Mouse (Mus musculus): ENCODE data around the gene Gm9936. TPM values are rescaled to one million over a fixed set of nuclear protein-coding genes. Genes with fewer than 3 reads are reported as not detected.
A peak's percentile ranks its signal among the peaks of the same experiment; 100 is the strongest.
"Not testable (repeated sequence)": the region's sequence is repeated elsewhere in the genome, so short reads cannot be mapped to it uniquely, and the experiment has no call there.

Gene Gm9936
- total RNA-seq, 2 experiments from 2014 or later, result not detected

GRCm38 (mm10) chr5:114842155-114842554, 16.3 kb downstream of the Gm9936 start:
- ATAC-seq (replicated peaks; ENCODE audit: poor library complexity), result not testable (repeated sequence)

DNA sequence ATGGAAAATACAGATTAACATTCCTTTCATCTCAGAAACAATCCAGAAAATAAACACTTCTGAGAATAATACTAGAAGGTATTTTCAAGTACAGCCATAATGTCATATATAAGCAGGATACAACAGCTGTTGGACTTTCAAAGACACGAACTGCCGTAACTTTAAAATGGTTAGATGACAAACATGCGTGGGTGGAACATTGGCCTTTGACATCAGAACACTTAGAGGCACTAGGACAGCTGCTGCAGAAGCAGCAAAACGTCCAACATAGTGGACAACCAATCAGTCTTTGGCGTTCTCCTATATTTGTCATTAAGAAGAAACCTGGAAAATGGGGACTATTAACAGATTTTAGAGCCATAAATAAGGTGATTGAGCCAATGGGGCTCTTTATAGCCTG, 18.0 kb downstream of the Gm9936 start:
- not testable (repeated sequence) for ATAC-seq (replicated peaks; ENCODE audit: poor library complexity)

DNA sequence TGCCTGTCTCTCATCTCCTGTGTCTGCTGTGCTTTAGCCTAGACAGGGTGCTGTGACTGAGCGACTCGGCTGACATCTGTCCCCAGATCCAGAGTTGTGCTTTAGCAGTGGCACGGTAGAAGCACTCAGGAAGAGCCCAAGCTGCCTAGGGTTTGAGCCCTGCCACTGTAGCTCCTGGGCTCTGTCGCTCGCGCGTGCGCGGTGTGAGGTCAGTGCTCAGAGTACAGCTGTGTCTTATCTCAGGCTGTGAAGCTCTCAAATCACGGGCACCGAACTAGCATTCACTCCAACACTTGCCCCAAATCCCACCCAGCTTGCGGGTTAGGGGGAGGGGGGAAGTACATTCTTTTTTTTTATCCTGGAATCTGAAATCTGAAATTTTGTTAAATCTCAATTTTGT, 21.6 kb downstream of the Gm9936 start:
- ATAC-seq (replicated peaks; ENCODE audit: poor library complexity), result no peak

- no peak for ATAC-seq (replicated peaks; ENCODE audit: poor library complexity)
These were observed 28.7 kb downstream of the Gm9936 start for GRCm38 (mm10) chr5:114829740-114830139.

GRCm38 (mm10) chr5:114827427-114827826, 31.1 kb downstream of the Gm9936 start:
- ATAC-seq (replicated peaks; ENCODE audit: poor library complexity), result peak; percentile 27

GRCm38 (mm10) chr5:114825978-114826691, 32.3 kb downstream of the Gm9936 start:
- peak; percentile 89 for ATAC-seq (replicated peaks; ENCODE audit: poor library complexity)

DNA sequence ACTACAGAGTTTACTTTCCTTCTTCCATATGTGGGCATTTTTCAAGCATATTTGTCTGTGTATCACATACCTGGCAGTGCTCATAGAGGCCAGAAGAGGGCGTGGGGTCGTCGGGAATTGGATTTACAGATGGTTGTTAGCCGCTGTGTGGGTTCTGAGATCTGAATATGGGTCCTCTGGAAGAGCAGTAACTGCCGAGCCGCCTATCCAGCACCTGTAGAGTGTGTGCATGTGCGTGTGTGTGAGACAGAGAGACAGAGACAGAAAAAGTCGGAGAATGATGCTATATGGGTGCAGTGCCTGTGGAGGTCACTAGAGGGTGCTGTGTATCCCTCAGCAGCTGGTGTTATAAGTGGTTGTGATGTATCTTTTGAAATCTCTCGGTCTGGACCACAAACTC, 34.3 kb downstream of the Gm9936 start:
- peak; percentile 73 for ATAC-seq (replicated peaks; ENCODE audit: poor library complexity)

DNA sequence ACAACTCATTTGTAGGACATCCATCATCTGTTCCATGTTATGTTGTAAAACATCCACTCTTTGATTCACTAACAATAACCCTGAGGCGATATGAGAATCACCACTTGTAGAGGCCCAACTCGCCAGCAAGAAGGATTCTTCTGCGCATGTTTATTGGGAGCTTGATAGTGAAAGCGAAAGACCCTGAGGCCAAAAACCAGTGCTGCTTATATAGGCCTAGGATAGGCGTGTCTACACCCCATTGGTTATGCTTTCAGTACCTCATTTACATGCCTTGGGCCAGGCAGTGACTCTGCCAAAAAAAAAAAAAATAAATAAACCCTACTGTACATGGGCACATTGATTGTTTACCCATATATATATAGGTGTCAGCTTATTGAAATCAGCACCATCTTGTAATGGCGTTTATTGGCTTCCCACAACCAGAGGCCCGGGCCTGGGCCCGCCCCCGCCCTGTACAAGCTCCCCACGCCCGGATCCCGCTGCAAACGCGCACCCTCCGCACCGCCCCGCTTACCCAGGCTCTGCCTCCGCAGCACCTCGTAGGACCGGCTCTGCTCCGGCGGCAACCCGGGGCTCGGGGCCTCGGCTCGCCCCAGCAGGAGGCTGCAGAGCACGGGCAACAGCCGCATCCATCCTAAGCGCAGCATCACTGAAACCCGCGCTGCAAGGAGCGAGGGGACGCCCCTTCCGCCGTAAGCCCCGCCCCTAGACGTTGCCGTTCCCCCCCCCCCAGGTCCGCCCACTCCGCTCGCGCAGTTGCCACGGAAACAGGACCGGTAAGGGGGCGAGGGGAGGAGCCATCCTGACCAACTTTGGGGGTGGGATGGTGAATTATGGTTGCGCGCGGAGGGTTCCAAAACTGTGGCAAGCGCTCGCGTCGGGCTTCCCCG, 35.4 kb downstream of the Gm9936 start, which contains the start of gene 1500011B03Rik:
1500011B03Rik (minus strand) TSS at position 673 of the 893 bp plus-strand sequence.
- ATAC-seq (replicated peaks; ENCODE audit: poor library complexity), result peak; percentile 52

- no peak for ATAC-seq (replicated peaks; ENCODE audit: poor library complexity)
These were observed 40.4 kb downstream of the Gm9936 start for GRCm38 (mm10) chr5:114818124-114818523.

DNA sequence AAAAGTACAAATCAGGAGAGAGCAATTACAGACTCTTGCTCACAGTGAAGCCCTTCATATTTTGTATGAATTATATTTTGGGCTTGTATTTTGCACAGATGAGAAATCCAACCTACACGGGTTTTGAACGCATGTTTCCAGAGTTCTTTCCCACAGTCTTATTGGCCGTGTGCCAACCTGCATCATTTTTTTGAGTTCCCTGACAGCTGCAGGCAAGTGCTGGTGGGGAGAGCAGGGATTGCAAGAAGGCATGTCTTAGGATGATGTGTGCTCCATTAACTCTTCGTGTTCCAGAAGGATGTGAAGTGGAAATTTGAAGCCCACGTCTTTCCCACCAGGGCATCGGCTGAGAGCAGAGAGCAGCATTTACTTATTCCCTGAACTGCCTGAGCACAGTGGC, 41.9 kb downstream of the Gm9936 start:
- no peak for ATAC-seq (replicated peaks; ENCODE audit: poor library complexity)

DNA sequence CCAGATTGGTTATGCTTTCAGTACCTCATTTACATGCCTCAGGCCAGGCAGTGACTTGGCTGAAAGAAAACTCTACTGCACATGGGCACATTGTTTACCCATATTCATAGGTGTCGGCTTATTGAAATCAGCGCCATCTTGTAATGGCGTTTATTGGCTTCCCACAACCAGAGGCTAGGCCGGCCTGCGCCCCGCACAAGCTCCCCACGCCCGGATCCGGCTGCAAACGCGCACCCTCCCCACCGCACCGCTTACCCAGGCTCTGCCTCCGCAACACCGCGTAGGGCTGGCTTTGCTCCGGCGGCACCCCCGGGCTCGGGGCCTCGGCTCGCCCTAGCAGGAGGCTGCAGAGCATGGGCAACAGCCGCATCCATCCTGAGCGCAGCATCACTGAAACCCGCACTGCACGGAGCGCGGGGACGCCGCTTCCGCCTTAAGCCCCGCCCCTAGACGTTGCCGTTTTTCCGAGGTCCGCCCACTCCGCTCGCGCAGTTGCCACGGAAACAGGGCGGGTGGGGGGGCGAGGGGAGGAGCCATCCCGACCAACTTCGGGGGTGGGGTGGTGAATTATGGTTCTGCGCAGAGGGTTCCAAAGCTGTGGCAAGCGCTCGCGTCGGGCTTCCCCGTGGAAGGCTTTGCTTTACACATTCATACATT, 44.8 kb downstream of the Gm9936 start:
- peak; percentile 93 for ATAC-seq (replicated peaks; ENCODE audit: poor library complexity)

DNA sequence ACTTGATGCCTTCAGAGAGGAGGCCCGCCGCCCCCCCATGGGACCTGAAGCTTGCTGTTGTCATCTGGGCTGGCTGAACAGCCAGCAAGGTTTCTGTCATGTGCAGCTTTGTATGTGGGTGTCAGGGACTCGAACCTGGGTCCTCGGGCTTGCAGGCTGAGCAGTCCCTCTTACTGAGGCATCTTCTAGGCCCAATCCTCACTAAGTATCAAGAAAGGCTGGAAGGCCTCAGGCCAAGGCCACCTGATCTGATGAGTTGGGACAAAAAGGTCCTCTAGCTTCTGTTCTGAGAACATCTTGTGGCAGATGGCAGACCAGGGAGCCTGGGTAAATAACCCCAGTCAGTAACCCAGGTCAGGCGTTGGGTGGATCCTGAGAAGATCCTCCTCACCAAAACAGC, 48.7 kb downstream of the Gm9936 start:
- no peak for ATAC-seq (replicated peaks; ENCODE audit: poor library complexity)

DNA sequence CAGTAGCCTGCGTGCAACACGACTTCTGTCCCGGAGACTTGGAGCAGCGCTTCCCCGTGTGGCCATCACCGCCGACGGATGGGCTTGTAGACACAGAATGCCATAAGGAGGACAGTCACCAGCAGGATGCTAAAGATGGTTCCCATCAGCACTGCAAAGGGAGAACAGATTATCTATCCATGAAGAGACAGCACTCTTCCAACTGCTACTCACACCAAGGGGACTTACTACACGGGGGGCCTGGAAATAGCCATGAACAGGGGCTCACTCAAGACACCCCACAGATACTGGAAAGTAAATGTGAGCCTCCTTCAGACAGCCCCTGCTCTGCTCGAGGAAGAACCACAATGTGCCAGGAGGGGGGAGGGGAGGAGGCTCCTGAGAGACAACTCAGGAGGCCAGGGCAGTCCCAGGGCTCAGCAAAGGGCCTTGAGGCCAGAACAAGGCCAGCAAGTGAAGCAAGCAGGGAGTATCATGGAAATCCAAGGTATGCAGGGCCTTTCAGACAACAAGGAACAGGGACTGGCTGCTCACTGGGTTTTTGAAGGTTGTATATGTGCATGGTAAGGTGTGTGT, 49.2 kb downstream of the Gm9936 start:
- no peak for ATAC-seq (replicated peaks; ENCODE audit: poor library complexity)

DNA sequence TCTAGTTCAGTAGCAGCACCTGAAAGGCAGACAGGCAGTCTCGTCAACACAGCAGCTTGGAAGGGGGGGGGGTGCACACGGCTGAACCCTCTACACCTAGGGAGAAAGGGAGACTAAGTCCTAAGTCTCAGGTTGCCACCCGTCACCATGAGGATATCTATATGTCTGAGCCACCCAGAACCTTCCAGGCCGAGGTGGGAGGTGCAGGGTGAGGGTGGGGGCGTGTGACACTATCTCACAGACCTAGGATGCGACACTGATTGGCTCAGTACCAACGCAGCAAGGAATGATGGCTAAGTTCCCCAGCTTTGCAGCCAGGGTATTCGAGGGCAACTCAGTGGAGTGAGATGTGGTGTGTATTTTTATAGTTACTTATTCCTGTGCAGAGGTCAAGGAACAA, 50.1 kb downstream of the Gm9936 start:
- ATAC-seq (replicated peaks; ENCODE audit: poor library complexity), result peak; percentile 40; the same call in 1 of the 2 replicates

GRCm38 (mm10) chr5:114807893-114808292, 50.6 kb downstream of the Gm9936 start:
- no peak for ATAC-seq (replicated peaks; ENCODE audit: poor library complexity)

DNA sequence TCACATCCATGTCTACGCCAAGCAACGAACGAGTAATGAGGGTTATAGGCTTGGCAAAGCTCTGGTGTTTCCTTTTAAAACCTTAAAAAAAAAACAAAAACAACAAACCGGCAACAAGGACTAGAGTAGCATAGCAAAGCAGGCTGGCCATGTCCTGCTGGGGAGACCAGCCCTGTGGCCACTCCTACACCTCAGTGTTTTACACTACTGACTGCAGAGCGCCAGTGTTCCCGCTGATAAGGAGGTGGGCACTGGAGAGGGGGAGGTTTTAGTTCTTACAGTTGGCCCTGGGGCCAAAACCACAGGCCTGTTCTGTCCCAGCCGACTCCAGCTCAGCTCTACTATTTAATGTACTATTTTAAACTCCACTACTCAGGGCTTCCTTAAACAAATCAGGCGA, 51.0 kb downstream of the Gm9936 start:
- peak; percentile 74 for ATAC-seq (replicated peaks; ENCODE audit: poor library complexity)

DNA sequence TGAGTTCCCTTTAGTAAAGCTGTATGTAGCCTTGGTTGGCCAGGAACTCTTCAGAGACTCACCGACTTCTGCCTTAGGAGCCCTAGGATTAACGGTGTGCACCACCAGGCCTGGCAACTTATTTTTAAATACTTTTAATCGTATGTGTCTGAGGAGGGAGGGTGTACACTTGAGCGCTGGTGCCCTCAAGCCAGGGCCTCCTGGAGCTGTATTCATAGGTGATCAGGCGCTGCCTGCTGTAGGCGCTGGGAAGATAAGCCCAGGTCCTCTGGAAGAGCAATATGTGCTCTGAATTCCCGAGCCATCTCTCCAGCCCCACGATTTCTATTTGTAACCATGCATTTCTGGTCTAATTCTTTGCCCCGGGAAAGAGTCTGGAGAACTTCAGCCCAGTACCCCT, 51.4 kb downstream of the Gm9936 start:
- ATAC-seq (replicated peaks; ENCODE audit: poor library complexity), result peak; percentile 15; the same call in 1 of the 2 replicates

GRCm38 (mm10) chr5:114806636-114807035, 51.8 kb downstream of the Gm9936 start:
- no peak for ATAC-seq (replicated peaks; ENCODE audit: poor library complexity)

Data from megakaryocyte progenitor cell, adult 5-6 weeks (primary cell).